Mouse (Mus musculus) inflammation-experienced regulatory T-cells, adult 6 months (primary cell): ENCODE results near the gene Kif18b. TPM values are rescaled to one million over a fixed set of nuclear protein-coding genes. Genes with fewer than 3 reads are reported as not detected.

ENCODE experiments used
- ATAC-seq: one replicate; pipeline ENCODE4 v1.8.0; 2017
- polyA plus RNA-seq, 3 experiments: library from polyadenylated mRNA; unstranded; fragments of 100-300 nt; shearing (Covaris generic); gene quantifications; one replicate each; pipeline ENCODE4 v1.2.1; 2017

Gene Kif18b
- polyA plus RNA-seq, 3 experiments from 2014 or later = 0.56 to 8.2 (median 0.61) TPM

GRCm38 (mm10) chr11:102937529-102938182 lies 12.7 kb upstream of the Kif18b start:
- no peak for ATAC-seq

GRCm38 (mm10) chr11:102936272-102936671 lies 11.3 kb upstream of the Kif18b start:
- ATAC-seq = no peak

- no peak for ATAC-seq
These were observed 5.7 kb upstream of the Kif18b start for GRCm38 (mm10) chr11:102930672-102931071.

GRCm38 (mm10) chr11:102925351-102925717 lies 410 bp upstream of the Kif18b start:
- ATAC-seq = peak; percentile 57

- no peak for ATAC-seq
These were observed 3.4 kb downstream of the Kif18b start for GRCm38 (mm10) chr11:102921491-102921890.

- no peak for ATAC-seq
These were observed 6.8 kb downstream of the Kif18b start for GRCm38 (mm10) chr11:102918077-102918476.

- no peak for ATAC-seq
These were observed 9.5 kb downstream of the Kif18b start for GRCm38 (mm10) chr11:102915380-102915779.

GRCm38 (mm10) chr11:102911376-102911775 lies 13.5 kb downstream of the Kif18b start:
- no peak for ATAC-seq

- ATAC-seq = no peak
These were observed 21.3 kb downstream of the Kif18b start for GRCm38 (mm10) chr11:102903654-102904053.

- no peak for ATAC-seq
These were observed 22.8 kb downstream of the Kif18b start for GRCm38 (mm10) chr11:102902107-102902506.

- no peak for ATAC-seq
These were observed 23.7 kb downstream of the Kif18b start for GRCm38 (mm10) chr11:102901199-102901598.

- no peak for ATAC-seq
These were observed 24.2 kb downstream of the Kif18b start, which contains the start of gene Gfap for GRCm38 (mm10) chr11:102900763-102901162. Gene Gfap (minus strand): TSS chr11:102900912.

GRCm38 (mm10) chr11:102898408-102898807 lies 26.5 kb downstream of the Kif18b start:
- no peak for ATAC-seq

GRCm38 (mm10) chr11:102896641-102897040 lies 28.3 kb downstream of the Kif18b start:
- ATAC-seq = no peak

GRCm38 (mm10) chr11:102895779-102896178 lies 29.1 kb downstream of the Kif18b start:
- ATAC-seq = no peak

GRCm38 (mm10) chr11:102894716-102895115 lies 30.2 kb downstream of the Kif18b start:
- ATAC-seq = no peak

- ATAC-seq = peak; percentile 56
These were observed 31.8 kb downstream of the Kif18b start for GRCm38 (mm10) chr11:102893015-102893651.

GRCm38 (mm10) chr11:102890096-102890495 lies 34.8 kb downstream of the Kif18b start:
- no peak for ATAC-seq

- ATAC-seq = no peak
These were observed 36.8 kb downstream of the Kif18b start for GRCm38 (mm10) chr11:102888135-102888534.

- ATAC-seq = no peak
These were observed 37.5 kb downstream of the Kif18b start for GRCm38 (mm10) chr11:102887433-102887832.

GRCm38 (mm10) chr11:102884616-102885219 lies 40.2 kb downstream of the Kif18b start, which contains the start of gene Fam187a:
Gene Fam187a (plus strand): TSS chr11:102885169.
- no peak for ATAC-seq

GRCm38 (mm10) chr11:102881314-102882198 lies 43.4 kb downstream of the Kif18b start:
- peak; percentile 39 for ATAC-seq
